Mouse (Mus musculus) small intestine, adult 2 months (tissue): ENCODE data around the gene Sf3b4.
A peak's percentile ranks its signal among the peaks of the same experiment; 100 is the strongest.

Experiments used
- CTCF ChIP-seq: fragments of 200-500 bp; IDR thresholded peaks from 2 replicates; pipeline ENCODE4 v1.5.1; 2012; ENCODE audit warnings: low read depth, mild to moderate bottlenecking, control low read depth, inconsistent platforms, low read length, moderate library complexity, mixed read lengths; ENCODE audit not compliant: insufficient replicate concordance, insufficient read length; ENCODE audit errors: extremely low read depth
- POLR2A ChIP-seq: fragments of 200-500 bp; IDR thresholded peaks from 2 replicates; pipeline ENCODE4 v1.6.1; 2012; ENCODE audit warnings: low read depth, mild to moderate bottlenecking, control low read depth, inconsistent platforms, low read length, moderate library complexity

- TF ChIP-seq POLR2A: no peak
- peak; percentile 35; the same call in 1 of the 2 replicates for TF ChIP-seq CTCF
Measured at GRCm38 (mm10) chr3:96209242-96209641, 37.1 kb downstream of the Sf3b4 start.
